Mouse (Mus musculus) bone marrow macrophage, adult 2 months (primary cell): ENCODE measurements around the gene Gimap5. TPM values are rescaled to one million over a fixed set of nuclear protein-coding genes. Genes with fewer than 3 reads are reported as not detected.

ENCODE experiments used
- H3K27ac ChIP-seq: 2 replicates; pipeline ENCODE4 v1.5.1; 2012; ENCODE audit warnings: low read depth, low read length; ENCODE audit not compliant: insufficient read depth
- H3K4me1 ChIP-seq: 2 replicates; pipeline ENCODE4 v1.6.1; 2012; ENCODE audit warnings: low read length; ENCODE audit not compliant: control insufficient read depth, insufficient read depth
- H3K4me3 ChIP-seq: 2 replicates; pipeline ENCODE4 v1.5.1; 2012; ENCODE audit warnings: mild to moderate bottlenecking, low read length, moderate library complexity; ENCODE audit not compliant: insufficient read depth
- CTCF ChIP-seq: IDR thresholded peaks from 2 replicates; pipeline ENCODE4 v1.5.1; 2012; ENCODE audit warnings: low read depth, mild to moderate bottlenecking, low read length, moderate library complexity
- POLR2A ChIP-seq: IDR thresholded peaks from 2 replicates; pipeline ENCODE4 v1.6.1; 2012; ENCODE audit warnings: mild to moderate bottlenecking, low read depth, low read length, borderline replicate concordance
- polyA plus RNA-seq: library from polyadenylated mRNA; stranded (reverse); fragments of >200 nt; gene quantifications from 2 replicates; pipeline ENCODE4 v1.2.4, GENCODE M21; 2012; ENCODE audit not compliant: missing spikeins, insufficient read depth, insufficient read length

Gimap5 gene
- not detected in 2 replicates for polyA plus RNA-seq

GRCm38 (mm10) chr6:48745959-48746889 is at the start of gene Gimap5:
Gene Gimap5, plus strand, starts transcription at chr6:48746197.
- TF ChIP-seq POLR2A (no peak), CTCF (peak; percentile 35; the same call in 1 of the 2 replicates)
- H3K27ac ChIP-seq, result no peak within 1 kb of the TSS
- no peaks in the 10 kb centered on the region for H3K4me1 ChIP-seq
- no peak within 1 kb of the TSS for H3K4me3 ChIP-seq

GRCm38 (mm10) chr6:48696830-48697554 is 49.0 kb upstream of the Gimap5 start:
- TF ChIP-seq CTCF (no peak), POLR2A (no peak)
- H3K27ac ChIP-seq, result no peak overlapping the region
- peaks cover 29% of the 10 kb centered on the region for H3K4me1 ChIP-seq
- H3K4me3 ChIP-seq, result no peak overlapping the region

GRCm38 (mm10) chr6:48697555-48697930 is 48.5 kb upstream of the Gimap5 start:
- TF ChIP-seq POLR2A (no peak), CTCF (no peak)
- Histone ChIP-seq H3K4me1 (peaks cover 29% of the 10 kb centered on the region), H3K27ac (no peak overlapping the region)

GRCm38 (mm10) chr6:48698066-48698856 is 47.7 kb upstream of the Gimap5 start:
- H3K27ac ChIP-seq, result no peak overlapping the region
- H3K4me1 ChIP-seq, result peaks cover 29% of the 10 kb centered on the region
- no peak overlapping the region for H3K4me3 ChIP-seq
- no peak for TF ChIP-seq CTCF
- TF ChIP-seq POLR2A, result no peak

More at GRCm38 (mm10) chr6:48697555-48697930, 48.5 kb upstream of the Gimap5 start:
- no peak overlapping the region for H3K4me3 ChIP-seq

GRCm38 (mm10) chr6:48698888-48699287 is 47.1 kb upstream of the Gimap5 start:
- Histone ChIP-seq H3K4me3 (no peak overlapping the region), H3K27ac (no peak overlapping the region), H3K4me1 (peaks cover 29% of the 10 kb centered on the region)
- TF ChIP-seq POLR2A (no peak), CTCF (no peak)

- Histone ChIP-seq H3K27ac (no peak overlapping the region), H3K4me1 (peaks cover 29% of the 10 kb centered on the region), H3K4me3 (no peak overlapping the region)
- TF ChIP-seq CTCF (no peak), POLR2A (no peak)
Observed at GRCm38 (mm10) chr6:48700251-48701075, 45.5 kb upstream of the Gimap5 start.

- Histone ChIP-seq H3K4me1 (peaks cover 29% of the 10 kb centered on the region), H3K27ac (no peak overlapping the region), H3K4me3 (no peak overlapping the region)
- TF ChIP-seq POLR2A (no peak), CTCF (no peak)
Observed at GRCm38 (mm10) chr6:48702146-48702545, 43.9 kb upstream of the Gimap5 start.

- Histone ChIP-seq H3K4me1 (peaks cover 29% of the 10 kb centered on the region), H3K27ac (no peak overlapping the region)
Observed at GRCm38 (mm10) chr6:48702601-48703000, 43.4 kb upstream of the Gimap5 start.

GRCm38 (mm10) chr6:48704146-48704545 is 41.9 kb upstream of the Gimap5 start:
- H3K4me1 ChIP-seq, result peaks cover 27% of the 10 kb centered on the region
- H3K27ac ChIP-seq, result no peak overlapping the region
- no peak overlapping the region for H3K4me3 ChIP-seq
- TF ChIP-seq POLR2A, result no peak
- TF ChIP-seq CTCF, result no peak

More at GRCm38 (mm10) chr6:48702601-48703000, 43.4 kb upstream of the Gimap5 start:
- TF ChIP-seq POLR2A (no peak), CTCF (no peak)
- no peak overlapping the region for H3K4me3 ChIP-seq
